Mouse (Mus musculus): ENCODE results near the gene Git1.

GRCm38 (mm10) chr11:77530862-77531261 is 37.5 kb downstream of the Git1 start:
- no peak for TF ChIP-seq CTCF (IDR thresholded peaks at IDR 0.05)
- no peak for TF ChIP-seq EP300 (IDR thresholded peaks at IDR 0.05)

All from lung, postnatal 0 days (tissue).